Mouse (Mus musculus): ENCODE results near the gene Olfr1008. TPM values are rescaled to one million over a fixed set of nuclear protein-coding genes. Genes with fewer than 3 reads are reported as not detected.
"Not testable (repeated sequence)": the region's sequence is repeated elsewhere in the genome, so short reads cannot be mapped to it uniquely, and the experiment has no call there.

Gene Olfr1008
- polyA plus RNA-seq (2015; fragmentation: Nextera tagmentation; extraction: Ambion mirVana) = not detected in 2 replicates

DNA sequence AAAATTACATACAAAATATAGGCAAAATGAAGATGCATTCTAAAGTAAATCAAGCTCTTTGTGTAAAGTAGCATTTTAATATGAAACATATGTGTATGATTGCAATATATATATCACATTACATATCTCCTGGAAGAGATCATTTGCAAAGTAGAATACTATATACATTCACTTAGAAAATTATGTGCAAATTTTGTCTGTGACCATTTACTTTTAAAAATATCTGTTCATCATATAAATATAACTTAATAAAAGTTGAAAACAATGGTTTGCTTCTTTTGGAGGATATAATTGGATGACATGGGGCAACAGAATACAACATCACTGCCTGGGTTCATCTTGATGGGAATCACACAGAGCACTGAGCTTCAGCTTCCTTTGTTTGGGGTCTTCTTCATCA lies at the start of gene Olfr1008:
TSS of gene Olfr1008 (plus strand) at position 301 of the 400 bp plus-strand sequence.
- Histone ChIP-seq H3K4me1 (replicated peaks; ENCODE audit: control insufficient read depth, insufficient read depth, low read length) (no peaks in the 10 kb centered on the region), H3K4me2 (ENCODE audit: low read length) (no peak within 1 kb of the TSS), H3K36me3 (ENCODE audit: control insufficient read depth, insufficient read depth) (no peaks in the 10 kb centered on the region), H3K4me3 (replicated peaks; ENCODE audit: low read length) (no peak within 1 kb of the TSS), H3K9me3 (ENCODE audit: control insufficient read depth, low read length) (no peaks in the 10 kb centered on the region), H3K27ac (ENCODE audit: low read length) (no peak within 1 kb of the TSS), H3K27me3 (replicated peaks; ENCODE audit: control insufficient read depth, insufficient read depth, low read length) (no peaks in the 10 kb centered on the region), H3K9ac (replicated peaks; ENCODE audit: low read depth, low read length) (no peak within 1 kb of the TSS)
- ATAC-seq = no peak

DNA sequence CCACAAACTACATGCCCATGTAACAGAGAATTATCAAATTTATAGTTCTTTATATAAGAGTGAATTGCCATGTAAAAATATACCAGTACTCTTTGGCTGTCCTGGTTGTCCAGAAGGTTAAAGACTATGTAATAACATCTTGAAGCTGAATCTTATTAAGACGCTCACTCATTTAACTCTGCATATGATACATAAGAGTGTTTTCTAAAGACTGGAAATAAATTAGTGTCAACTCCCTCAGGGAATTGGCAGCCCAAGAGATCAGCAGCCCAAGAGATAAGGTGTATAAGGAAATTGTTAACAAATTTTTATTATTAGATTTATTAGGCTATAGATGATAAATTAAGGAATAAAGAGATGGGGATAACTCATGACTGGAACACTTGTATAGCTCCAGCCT lies 38.6 kb upstream of the Olfr1008 start, which contains the start of gene Olfr1002:
TSS of gene Olfr1002 (minus strand) at position 101 of the 400 bp plus-strand sequence.
- no peak within 1 kb of the TSS for H3K4me3 ChIP-seq (replicated peaks; ENCODE audit: low read length)
- no peak within 1 kb of the TSS for H3K9ac ChIP-seq (replicated peaks; ENCODE audit: low read depth, low read length)
- H3K4me2 ChIP-seq (ENCODE audit: low read length) = no peak within 1 kb of the TSS
- no peaks in the 10 kb centered on the region for H3K4me1 ChIP-seq (replicated peaks; ENCODE audit: control insufficient read depth, insufficient read depth, low read length)
- H3K9me3 ChIP-seq (ENCODE audit: control insufficient read depth, low read length) = no peaks in the 10 kb centered on the region
- ATAC-seq = no peak
- WGBS = 93% methylated on average over 1 of the region's 1 CpGs
- no peaks in the 10 kb centered on the region for H3K36me3 ChIP-seq (ENCODE audit: control insufficient read depth, insufficient read depth)
- no peaks in the 10 kb centered on the region for H3K27me3 ChIP-seq (replicated peaks; ENCODE audit: control insufficient read depth, insufficient read depth, low read length)
- no peak within 1 kb of the TSS for H3K27ac ChIP-seq (ENCODE audit: low read length)

GRCm38 (mm10) chr2:85664355-85664754 lies 24.9 kb upstream of the Olfr1008 start, which contains the start of gene Olfr154:
TSS of gene Olfr154 (minus strand) at chr2:85664455.
- H3K27me3 ChIP-seq (replicated peaks; ENCODE audit: control insufficient read depth, insufficient read depth, low read length); H3K27ac ChIP-seq (ENCODE audit: low read length); H3K9me3 ChIP-seq (ENCODE audit: control insufficient read depth, low read length); ATAC-seq; H3K9ac ChIP-seq (replicated peaks; ENCODE audit: low read depth, low read length); H3K4me3 ChIP-seq (replicated peaks; ENCODE audit: low read length); H3K4me2 ChIP-seq (ENCODE audit: low read length); H3K36me3 ChIP-seq (ENCODE audit: control insufficient read depth, insufficient read depth); H3K4me1 ChIP-seq (replicated peaks; ENCODE audit: control insufficient read depth, insufficient read depth, low read length): not testable (repeated sequence)

- H3K27ac ChIP-seq (ENCODE audit: low read length) = no peak within 1 kb of the TSS
- no peak for ATAC-seq
- H3K9me3 ChIP-seq (ENCODE audit: control insufficient read depth, low read length) = no peaks in the 10 kb centered on the region
- H3K36me3 ChIP-seq (ENCODE audit: control insufficient read depth, insufficient read depth) = no peaks in the 10 kb centered on the region
- H3K27me3 ChIP-seq (replicated peaks; ENCODE audit: control insufficient read depth, insufficient read depth, low read length) = no peaks in the 10 kb centered on the region
- H3K9ac ChIP-seq (replicated peaks; ENCODE audit: low read depth, low read length) = no peak within 1 kb of the TSS
- H3K4me1 ChIP-seq (replicated peaks; ENCODE audit: control insufficient read depth, insufficient read depth, low read length) = no peaks in the 10 kb centered on the region
- no peak within 1 kb of the TSS for H3K4me3 ChIP-seq (replicated peaks; ENCODE audit: low read length)
- H3K4me2 ChIP-seq (ENCODE audit: low read length) = no peak within 1 kb of the TSS
Observed at GRCm38 (mm10) chr2:85678667-85679066, 10.6 kb upstream of the Olfr1008 start, which contains the start of gene Olfr1006. TSS of gene Olfr1006 (minus strand) at chr2:85678767.

- WGBS = 80% methylated on average over 2 of the region's 2 CpGs
- not testable (repeated sequence) for ATAC-seq; H3K4me2 ChIP-seq (ENCODE audit: low read length)
Observed at GRCm38 (mm10) chr2:85710680-85711079, 21.4 kb downstream of the Olfr1008 start.

GRCm38 (mm10) chr2:85711159-85711558 lies 21.9 kb downstream of the Olfr1008 start:
- H3K4me1 ChIP-seq (replicated peaks; ENCODE audit: control insufficient read depth, insufficient read depth, low read length) = no peaks in the 10 kb centered on the region
- H3K27ac ChIP-seq (ENCODE audit: low read length) = no peak overlapping the region
- 12% methylated on average over 1 of the region's 1 CpGs for WGBS
- no peaks in the 10 kb centered on the region for H3K36me3 ChIP-seq (ENCODE audit: control insufficient read depth, insufficient read depth)
- H3K9ac ChIP-seq (replicated peaks; ENCODE audit: low read depth, low read length) = no peak overlapping the region
- ATAC-seq = no peak
- H3K4me2 ChIP-seq (ENCODE audit: low read length) = no peak overlapping the region
- no peak overlapping the region for H3K4me3 ChIP-seq (replicated peaks; ENCODE audit: low read length)
- H3K9me3 ChIP-seq (ENCODE audit: control insufficient read depth, low read length) = no peaks in the 10 kb centered on the region
- H3K27me3 ChIP-seq (replicated peaks; ENCODE audit: control insufficient read depth, insufficient read depth, low read length) = no peaks in the 10 kb centered on the region

More at GRCm38 (mm10) chr2:85710680-85711079, 21.4 kb downstream of the Olfr1008 start:
- H3K4me3 ChIP-seq (replicated peaks; ENCODE audit: low read length); H3K27me3 ChIP-seq (replicated peaks; ENCODE audit: control insufficient read depth, insufficient read depth, low read length); H3K4me1 ChIP-seq (replicated peaks; ENCODE audit: control insufficient read depth, insufficient read depth, low read length); H3K9ac ChIP-seq (replicated peaks; ENCODE audit: low read depth, low read length); H3K9me3 ChIP-seq (ENCODE audit: control insufficient read depth, low read length); H3K27ac ChIP-seq (ENCODE audit: low read length); H3K36me3 ChIP-seq (ENCODE audit: control insufficient read depth, insufficient read depth): not testable (repeated sequence)

- Histone ChIP-seq H3K9ac (replicated peaks; ENCODE audit: low read depth, low read length) (no peak within 1 kb of the TSS), H3K9me3 (ENCODE audit: control insufficient read depth, low read length) (no peaks in the 10 kb centered on the region), H3K4me2 (ENCODE audit: low read length) (no peak within 1 kb of the TSS), H3K27me3 (replicated peaks; ENCODE audit: control insufficient read depth, insufficient read depth, low read length) (no peaks in the 10 kb centered on the region), H3K4me3 (replicated peaks; ENCODE audit: low read length) (no peak within 1 kb of the TSS), H3K36me3 (ENCODE audit: control insufficient read depth, insufficient read depth) (no peaks in the 10 kb centered on the region), H3K4me1 (replicated peaks; ENCODE audit: control insufficient read depth, insufficient read depth, low read length) (no peaks in the 10 kb centered on the region), H3K27ac (ENCODE audit: low read length) (no peak within 1 kb of the TSS)
- WGBS = 95% methylated on average over 1 of the region's 1 CpGs
- ATAC-seq = no peak
Observed at GRCm38 (mm10) chr2:85715119-85715518, 25.9 kb downstream of the Olfr1008 start, which contains the start of gene Olfr1009. TSS of gene Olfr1009 (plus strand) at chr2:85715419.

- WGBS = 11% methylated on average over 3 of the region's 3 CpGs
- ATAC-seq = no peak; the same call in 1 of the 2 replicates
Observed at GRCm38 (mm10) chr2:85725793-85726192, 36.6 kb downstream of the Olfr1008 start.

More at GRCm38 (mm10) chr2:85725793-85726192, 36.6 kb downstream of the Olfr1008 start:
- no peak overlapping the region for H3K9ac ChIP-seq (replicated peaks; ENCODE audit: low read depth, low read length)
- H3K4me3 ChIP-seq (replicated peaks; ENCODE audit: low read length) = no peak overlapping the region
- H3K27ac ChIP-seq (ENCODE audit: low read length) = no peak overlapping the region
- no peaks in the 10 kb centered on the region for H3K27me3 ChIP-seq (replicated peaks; ENCODE audit: control insufficient read depth, insufficient read depth, low read length)
- no peaks in the 10 kb centered on the region for H3K4me1 ChIP-seq (replicated peaks; ENCODE audit: control insufficient read depth, insufficient read depth, low read length)
- H3K36me3 ChIP-seq (ENCODE audit: control insufficient read depth, insufficient read depth) = no peaks in the 10 kb centered on the region
- H3K4me2 ChIP-seq (ENCODE audit: low read length) = no peak overlapping the region
- no peaks in the 10 kb centered on the region for H3K9me3 ChIP-seq (ENCODE audit: control insufficient read depth, low read length)

All from forebrain, embryonic 16.5 days (tissue).